Comparison of ENCODE assay signal across 23 mouse cellular contexts in genomic region chr19:44698382-44699256, GRCm38 (mm10). TPM values are rescaled to one million over a fixed set of nuclear protein-coding genes. Genes with fewer than 3 reads are reported as not detected.
DNase-seq lines count a peak whose midpoint lies in the region; ATAC-seq and TF ChIP-seq lines count a peak whose summit lies in the region.
"Had no signal": no experiment of that assay in that cellular context is flagged by ENCODE, and none has a peak within 500 bp of the region (broad histone marks: within the 10 kb centered on the region; RNA-seq: fewer than 3 reads in every experiment).

No protein-coding gene starts in this region.

- no peaks in the 10 kb centered on the region for H3K9me3 ChIP-seq in kidney, embryonic 14.5 days (ENCODE audit: control insufficient read depth, low read length)
- H3K9me3 ChIP-seq in forebrain, postnatal 0 days (ENCODE audit: low read length): no peaks in the 10 kb centered on the region
- H3K9me3 ChIP-seq in hindbrain, embryonic 16.5 days (ENCODE audit: control insufficient read depth, low read length): no peaks in the 10 kb centered on the region
- no peaks in the 10 kb centered on the region for H3K9me3 ChIP-seq in midbrain, postnatal 0 days (ENCODE audit: low read length)
- H3K9me3 ChIP-seq: embryonic facial prominence, embryonic 12.5 days; G1E; heart, embryonic 10.5 days; lung, embryonic 15.5 days; megakaryocyte, embryonic 14.5 days; stomach, embryonic 15.5 days had no signal

- H3K4me3 ChIP-seq in kidney, embryonic 14.5 days (ENCODE audit: low read length): no peak overlapping the region
- no peak overlapping the region for H3K4me3 ChIP-seq in forebrain, postnatal 0 days (ENCODE audit: low read depth, low read length)
- no peak overlapping the region for H3K4me3 ChIP-seq in hindbrain, embryonic 16.5 days (ENCODE audit: low read length)
- H3K4me3 ChIP-seq in midbrain, postnatal 0 days (ENCODE audit: low read depth, low read length): 0 out of 2 replicates have a peak overlapping the region, but pooled peaks have one; percentile 0
- H3K4me3 ChIP-seq: embryonic facial prominence, embryonic 12.5 days; heart, embryonic 10.5 days; lung, embryonic 15.5 days; megakaryocyte, embryonic 14.5 days; stomach, embryonic 15.5 days had no signal

- H3K27me3 ChIP-seq in kidney, embryonic 14.5 days (ENCODE audit: control insufficient read depth, insufficient read depth, low read length): peaks cover 35% of the 10 kb centered on the region
- H3K27me3 ChIP-seq in forebrain, postnatal 0 days (ENCODE audit: insufficient read depth, low read length): peaks cover 14% of the 10 kb centered on the region; the same call in 1 of the 2 replicates
- peaks cover 15% of the 10 kb centered on the region for H3K27me3 ChIP-seq in hindbrain, embryonic 16.5 days (replicated peaks; ENCODE audit: control insufficient read depth, insufficient read depth, low read length)
- H3K27me3 ChIP-seq in midbrain, postnatal 0 days (ENCODE audit: insufficient read depth, low read length): peaks cover 33% of the 10 kb centered on the region

- no peaks in the 10 kb centered on the region for H3K4me1 ChIP-seq in kidney, embryonic 14.5 days (ENCODE audit: control insufficient read depth, insufficient read depth, low read length)
- 0 out of 2 replicates have a peak, but pooled peaks cover 3% of the 10 kb centered on the region for H3K4me1 ChIP-seq in forebrain, postnatal 0 days (ENCODE audit: insufficient read depth)
- peaks cover 8% of the 10 kb centered on the region; the same call in 1 of the 2 replicates for H3K4me1 ChIP-seq in hindbrain, embryonic 16.5 days (ENCODE audit: control insufficient read depth, insufficient read depth, low read depth, low read length)
- H3K4me1 ChIP-seq in midbrain, postnatal 0 days (ENCODE audit: insufficient read depth, low read length): no peaks in the 10 kb centered on the region
- H3K4me1 ChIP-seq: lung, embryonic 15.5 days; stomach, embryonic 15.5 days had no signal

- H3K36me3 ChIP-seq in kidney, embryonic 14.5 days (ENCODE audit: control insufficient read depth, insufficient read depth, low read length): no peaks in the 10 kb centered on the region
- H3K36me3 ChIP-seq in forebrain, postnatal 0 days (ENCODE audit: insufficient read depth): no peaks in the 10 kb centered on the region
- no peaks in the 10 kb centered on the region for H3K36me3 ChIP-seq in hindbrain, embryonic 16.5 days (ENCODE audit: control insufficient read depth, insufficient read depth, low read length)
- no peaks in the 10 kb centered on the region for H3K36me3 ChIP-seq in midbrain, postnatal 0 days (ENCODE audit: insufficient read depth, low read length)
- H3K36me3 ChIP-seq: embryonic facial prominence, embryonic 12.5 days; G1E; heart, embryonic 10.5 days; lung, embryonic 15.5 days; stomach, embryonic 15.5 days had no signal

- H3K9ac ChIP-seq in kidney, embryonic 14.5 days (ENCODE audit: low read depth, low read length): no peak overlapping the region
- H3K9ac ChIP-seq in forebrain, postnatal 0 days: no peak overlapping the region
- H3K9ac ChIP-seq in hindbrain, embryonic 16.5 days (ENCODE audit: low read depth, low read length): no peak overlapping the region
- no peak overlapping the region; the same call in 1 of the 2 replicates for H3K9ac ChIP-seq in midbrain, postnatal 0 days (replicated peaks; ENCODE audit: low read length, poor library complexity, severe bottlenecking)
- H3K9ac ChIP-seq: embryonic facial prominence, embryonic 12.5 days; lung, embryonic 15.5 days; stomach, embryonic 15.5 days had no signal

- no peak for DNase-seq in kidney, adult 8-10 months
- DNase-seq in forebrain, postnatal 0 days: no peak
- DNase-seq in midbrain, postnatal 0 days (ENCODE audit: low spot score): peak; percentile 51
- no peak for DNase-seq in cerebellum, adult 9-10 months
- DNase-seq in adrenal gland, adult 2 months: no peak
- no peak for DNase-seq in Muller cell, postnatal 12 days (ENCODE audit: inconsistent ontology term)
- DNase-seq: adrenal gland, postnatal 36 days; cerebellum, postnatal 10 days; kidney, postnatal 36 days; spleen, adult 18-20 months; thymus, postnatal 14 days had no signal

- H3K4me2 ChIP-seq in kidney, embryonic 14.5 days (replicated peaks; ENCODE audit: low read depth, low read length): no peak overlapping the region
- H3K4me2 ChIP-seq in forebrain, postnatal 0 days (ENCODE audit: low read depth): 0 out of 2 replicates have a peak overlapping the region, but pooled peaks have one; percentile 6
- H3K4me2 ChIP-seq in hindbrain, embryonic 16.5 days (ENCODE audit: low read length): peak overlapping the region; percentile 8; the same call in 1 of the 2 replicates
- peak overlapping the region; percentile 32 for H3K4me2 ChIP-seq in midbrain, postnatal 0 days (ENCODE audit: low read depth, low read length, poor library complexity, severe bottlenecking)
- H3K4me2 ChIP-seq: embryonic facial prominence, embryonic 12.5 days; liver, embryonic 11.5 days; lung, embryonic 15.5 days; stomach, embryonic 15.5 days had no signal

- ATAC-seq in kidney, embryonic 14.5 days (ENCODE audit: low FRiP score, low TSS enrichment): 0 out of 2 replicates have a peak, but pooled peaks have one; percentile 39
- no peak for ATAC-seq in forebrain, postnatal 0 days
- ATAC-seq in hindbrain, embryonic 16.5 days: peak; percentile 58
- ATAC-seq in midbrain, postnatal 0 days (ENCODE audit: low FRiP score): no peak
- ATAC-seq: intestine, embryonic 16.5 days had no signal

- no peak overlapping the region for H3K27ac ChIP-seq in kidney, embryonic 14.5 days (ENCODE audit: low read depth, low read length)
- no peak overlapping the region for H3K27ac ChIP-seq in forebrain, postnatal 0 days (ENCODE audit: low read depth, low read length)
- peak overlapping the region; percentile 16; the same call in 1 of the 2 replicates for H3K27ac ChIP-seq in hindbrain, embryonic 16.5 days (ENCODE audit: low read depth, low read length)
- no peak overlapping the region for H3K27ac ChIP-seq in midbrain, postnatal 0 days (ENCODE audit: low read depth, low read length)
- H3K27ac ChIP-seq: embryonic facial prominence, embryonic 12.5 days; heart, embryonic 10.5 days; lung, embryonic 15.5 days; stomach, embryonic 15.5 days had no signal

- WGBS in kidney, embryonic 14.5 days: 11% methylated on average over 21 of the region's 21 CpGs
- 18% methylated on average over 21 of the region's 21 CpGs for WGBS in forebrain, postnatal 0 days
- 12% methylated on average over 21 of the region's 21 CpGs for WGBS in hindbrain, embryonic 16.5 days
- 15% methylated on average over 21 of the region's 21 CpGs for WGBS in midbrain, postnatal 0 days

- no peak for TF ChIP-seq CTCF in forebrain, postnatal 0 days (IDR thresholded peaks at IDR 0.05; ENCODE audit: low read depth)
- no peak for TF ChIP-seq CTCF in midbrain, postnatal 0 days (IDR thresholded peaks at IDR 0.05)

RNA-seq across cellular contexts. Expression of gene Pax2, which starts 57.2 kb away (rescaled TPM):
- 43.3 and 55.9 TPM in 2 replicates for polyA plus RNA-seq in kidney, embryonic 14.5 days (2014; fragmentation: Nextera tagmentation; extraction: Ambion mirVana)
- 0.05 TPM in 1 of 2 replicates, not detected in the other for total RNA-seq in forebrain, postnatal 0 days (2014; rRNA removed)
- 0.06 TPM in 2 replicates for polyA plus RNA-seq in forebrain, postnatal 0 days (2015; fragmentation: Nextera tagmentation; extraction: Ambion mirVana)
- 11.9 and 12.1 TPM in 2 replicates for polyA plus RNA-seq in hindbrain, embryonic 16.5 days (2015; fragmentation: Nextera tagmentation; extraction: Ambion mirVana)
- total RNA-seq in midbrain, postnatal 0 days (2014; rRNA removed): 0.28 and 0.77 TPM in 2 replicates
- 0.19 and 0.21 TPM in 2 replicates for polyA plus RNA-seq in midbrain, postnatal 0 days (2015; fragmentation: Nextera tagmentation; extraction: Ambion mirVana)
- not detected for total RNA-seq in adrenal gland, adult 2 months (2021)
- not detected in 2 replicates for polyA plus RNA-seq in adrenal gland, adult 2 months (2012; rRNA removed)
- total RNA-seq: adrenal gland, postnatal 36 days; gastrocnemius, adult 8-10 months; heart, postnatal 25 days had no signal
- polyA plus RNA-seq: G1E; intestine, embryonic 16.5 days; liver, embryonic 11.5 days; stomach, embryonic 15.5 days had no signal

Comparison
In these comparisons a context has a peak if more than half of its experiments do, and no peak if none do; other contexts are left out.
1. ATAC-seq: peak in kidney, embryonic 14.5 days (single experiment) and hindbrain, embryonic 16.5 days (single experiment); none in forebrain, postnatal 0 days (single experiment) and midbrain, postnatal 0 days (single experiment).
2. RNA of gene Pax2, which starts 57.2 kb away (polyA plus RNA-seq): 43.3 to 55.9 TPM in kidney, embryonic 14.5 days and 11.9 to 12.1 TPM in hindbrain, embryonic 16.5 days; 0.19 to 0.21 TPM in midbrain, postnatal 0 days, 0.06 TPM in forebrain, postnatal 0 days and not detected in adrenal gland, adult 2 months; every median in the first group is over 10 times any median in the second.